Mouse (Mus musculus) central nervous system, embryonic 18 days (tissue): ENCODE data around the gene Gm14305. TPM values are rescaled to one million over a fixed set of nuclear protein-coding genes. Genes with fewer than 3 reads are reported as not detected.

ENCODE experiments used
- polyA plus RNA-seq: library from polyadenylated mRNA; depleted of rRNA; stranded (reverse); fragments of >200 nt; gene quantifications from 2 replicates; pipeline ENCODE4 v1.2.3, GENCODE M21; 2012; rRNA removed

The Gm14305 gene
- polyA plus RNA-seq = 32.5 and 35.5 TPM in 2 replicates

GRCm38 (mm10) chr2:176708051-176708450 is at the start of gene Gm14305:
Gene Gm14305, plus strand, starts transcription at chr2:176708328.

GRCm38 (mm10) chr2:176670222-176670621 is 37.9 kb upstream of the Gm14305 start, which contains the start of gene Zfp973:
Gene Zfp973, plus strand, starts transcription at chr2:176670522.

Other genes with a start within 250 kb of the Gm14305 start
- gene Gm14434, start 221.5 kb upstream of the Gm14305 start, polyA plus RNA-seq = 17.9 and 22.1 TPM in 2 replicates
- gene Zfp967, start 187.3 kb upstream of the Gm14305 start, polyA plus RNA-seq = not detected in 2 replicates
- 10.5 and 13.1 TPM in 2 replicates for gene Gm14308, start 72.0 kb upstream of the Gm14305 start, polyA plus RNA-seq
- gene Zfp973, start 37.8 kb upstream of the Gm14305 start, polyA plus RNA-seq = 9.9 and 10.0 TPM in 2 replicates
- 10.4 and 11.5 TPM in 2 replicates for gene Gm14295, start 90.3 kb downstream of the Gm14305 start, polyA plus RNA-seq
- gene Gm14408, start 122.8 kb downstream of the Gm14305 start, polyA plus RNA-seq = not detected in 2 replicates
- 12.4 and 13.1 TPM in 2 replicates for gene Gm14296, start 219.5 kb downstream of the Gm14305 start, polyA plus RNA-seq